Mouse (Mus musculus) embryonic facial prominence, embryonic 14.5 days (tissue): ENCODE data around the gene Cycs. TPM values are rescaled to one million over a fixed set of nuclear protein-coding genes. Genes with fewer than 3 reads are reported as not detected.
A peak's percentile ranks its signal among the peaks of the same experiment; 100 is the strongest.

Experiments
- ATAC-seq: fragments of 200-750 bp; cut with Nextera tagmentation; 2 replicates; pipeline ENCODE4 v1.8.0; 2017; ENCODE audit warnings: low read depth, moderate number of reproducible peaks, moderate TSS enrichment
- DNase-seq: peaks from one replicate; pipeline ENCODE4 v3.0.0-alpha.2; 2015; ENCODE audit warnings: low spot score
- H3K27ac ChIP-seq: fragments of 300-500 bp; sonication (generic); replicated peaks from 2 replicates; pipeline ENCODE4 v1.5.1; 2014; ENCODE audit warnings: low read depth, mild to moderate bottlenecking, low read length, moderate library complexity
- H3K27me3 ChIP-seq: fragments of 300-500 bp; sonication (generic); replicated peaks from 2 replicates; pipeline ENCODE4 v1.6.1; 2014; ENCODE audit warnings: low read length; ENCODE audit not compliant: control insufficient read depth, insufficient read depth
- H3K36me3 ChIP-seq: fragments of 300-500 bp; sonication (generic); 2 replicates; pipeline ENCODE4 v1.6.1; 2014; ENCODE audit warnings: low read length, mixed read lengths; ENCODE audit not compliant: control insufficient read depth, insufficient read depth
- H3K4me1 ChIP-seq: fragments of 300-500 bp; sonication (generic); 2 replicates; pipeline ENCODE4 v1.6.1; 2014; ENCODE audit warnings: antibody characterized with exemption, low read length; ENCODE audit not compliant: control insufficient read depth, insufficient read depth
- H3K4me2 ChIP-seq: fragments of 300-500 bp; sonication (generic); 2 replicates; pipeline ENCODE4 v1.6.1; 2014; ENCODE audit warnings: low read depth, mild to moderate bottlenecking, low read length, moderate library complexity, mixed read lengths
- H3K4me3 ChIP-seq: fragments of 300-500 bp; sonication (generic); 2 replicates; pipeline ENCODE4 v1.5.1; 2014; ENCODE audit warnings: low read depth, mild to moderate bottlenecking, low read length
- H3K9ac ChIP-seq: fragments of 300-500 bp; sonication (generic); 2 replicates; pipeline ENCODE4 v1.6.1; 2014; ENCODE audit warnings: low read depth, mild to moderate bottlenecking, low read length, moderate library complexity, mixed read lengths
- H3K9me3 ChIP-seq: fragments of 300-500 bp; sonication (generic); 2 replicates; pipeline ENCODE4 v1.6.1; 2016; ENCODE audit warnings: low read length; ENCODE audit not compliant: control insufficient read depth
- WGBS: fragments of 180-500 bp; shearing (Covaris S2); extraction: QIAGEN DNeasy Blood & Tissue Kit; methylation state at CpG from one replicate; pipeline ENCODE4 v1.1.7; 2014; 5-methylcytosine and 5-hydroxymethylcytosine counted together
- polyA plus RNA-seq: library from polyadenylated mRNA; unstranded; fragments of >200 nt; fragmentation: Nextera tagmentation; extraction: Ambion mirVana; gene quantifications from 2 replicates; pipeline ENCODE4 v1.2.1, GENCODE M21; 2014

Cycs gene
- polyA plus RNA-seq, 1 experiment from 2014 or later: 70.1 TPM

- Histone ChIP-seq H3K4me2 (no peak overlapping the region), H3K27me3 (no peaks in the 10 kb centered on the region), H3K4me1 (no peaks in the 10 kb centered on the region), H3K4me3 (no peak overlapping the region), H3K36me3 (no peaks in the 10 kb centered on the region), H3K9me3 (no peaks in the 10 kb centered on the region), H3K27ac (no peak overlapping the region), H3K9ac (no peak overlapping the region)
- whole genome bisulfite sequencing: 83% methylated on average over 2 of the region's 2 CpGs
- ATAC-seq (no peak), DNase-seq (no peak)
These were observed 21.1 kb upstream of the Cycs start for GRCm38 (mm10) chr6:50587412-50587811.

GRCm38 (mm10) chr6:50586316-50586715 lies 20.0 kb upstream of the Cycs start:
- Histone ChIP-seq H3K4me1 (no peaks in the 10 kb centered on the region), H3K27ac (no peak overlapping the region), H3K9me3 (no peaks in the 10 kb centered on the region), H3K9ac (no peak overlapping the region), H3K4me2 (no peak overlapping the region), H3K4me3 (no peak overlapping the region), H3K36me3 (no peaks in the 10 kb centered on the region), H3K27me3 (no peaks in the 10 kb centered on the region)
- WGBS: 66% methylated on average over 5 of the region's 5 CpGs
- ATAC-seq: no peak
- DNase-seq: no peak

- no peaks in the 10 kb centered on the region for H3K27me3 ChIP-seq
- WGBS: 54% methylated on average over 7 of the region's 7 CpGs
- no peaks in the 10 kb centered on the region for H3K36me3 ChIP-seq
- ATAC-seq (no peak), DNase-seq (no peak)
- H3K27ac ChIP-seq: no peak overlapping the region
- no peaks in the 10 kb centered on the region for H3K4me1 ChIP-seq
- H3K9me3 ChIP-seq: no peaks in the 10 kb centered on the region
- no peak overlapping the region for H3K4me2 ChIP-seq
- no peak overlapping the region for H3K9ac ChIP-seq
- no peak overlapping the region for H3K4me3 ChIP-seq
These were observed 19.4 kb upstream of the Cycs start for GRCm38 (mm10) chr6:50585733-50586132.

- Histone ChIP-seq H3K27me3 (no peaks in the 10 kb centered on the region), H3K4me2 (no peak overlapping the region), H3K9me3 (no peaks in the 10 kb centered on the region), H3K9ac (no peak overlapping the region), H3K36me3 (no peaks in the 10 kb centered on the region), H3K4me3 (no peak overlapping the region), H3K4me1 (no peaks in the 10 kb centered on the region), H3K27ac (no peak overlapping the region)
- DNase-seq: peak; percentile 52
- ATAC-seq: no peak
- 86% methylated on average over 1 of the region's 1 CpGs for WGBS
These were observed 5.3 kb upstream of the Cycs start for GRCm38 (mm10) chr6:50571661-50572060.

- Histone ChIP-seq H3K27me3 (no peaks in the 10 kb centered on the region), H3K4me3 (peak overlapping the region; percentile 66), H3K9ac (peak overlapping the region; percentile 79), H3K4me1 (no peaks in the 10 kb centered on the region), H3K36me3 (peaks cover 12% of the 10 kb centered on the region), H3K9me3 (no peaks in the 10 kb centered on the region), H3K27ac (peak overlapping the region; percentile 85), H3K4me2 (peak overlapping the region; percentile 59)
- 13% methylated on average over 6 of the region's 6 CpGs for WGBS
- DNase-seq: peak; percentile 52
- ATAC-seq: no peak
These were observed 588 bp upstream of the Cycs start for GRCm38 (mm10) chr6:50566997-50567255.

GRCm38 (mm10) chr6:50563651-50564050 lies 2.7 kb downstream of the Cycs start:
- H3K4me1 ChIP-seq: no peaks in the 10 kb centered on the region
- no peak overlapping the region for H3K4me3 ChIP-seq
- peaks cover 12% of the 10 kb centered on the region for H3K36me3 ChIP-seq
- ATAC-seq: no peak
- no peaks in the 10 kb centered on the region for H3K27me3 ChIP-seq
- H3K9me3 ChIP-seq: no peaks in the 10 kb centered on the region
- no peak overlapping the region for H3K9ac ChIP-seq
- H3K27ac ChIP-seq: no peak overlapping the region
- H3K4me2 ChIP-seq: no peak overlapping the region
- WGBS: 95% methylated on average over 3 of the region's 3 CpGs
- DNase-seq: no peak

- no peaks in the 10 kb centered on the region for H3K9me3 ChIP-seq
- H3K4me1 ChIP-seq: no peaks in the 10 kb centered on the region
- H3K9ac ChIP-seq: no peak overlapping the region
- ATAC-seq (no peak), DNase-seq (no peak)
- no peaks in the 10 kb centered on the region for H3K27me3 ChIP-seq
- H3K27ac ChIP-seq: no peak overlapping the region
- no peak overlapping the region for H3K4me2 ChIP-seq
- no peak overlapping the region for H3K4me3 ChIP-seq
- WGBS: 83% methylated on average over 4 of the region's 4 CpGs
- peaks cover 12% of the 10 kb centered on the region for H3K36me3 ChIP-seq
These were observed 3.9 kb downstream of the Cycs start for GRCm38 (mm10) chr6:50562421-50562820.

- no peaks in the 10 kb centered on the region for H3K4me1 ChIP-seq
- H3K9me3 ChIP-seq: no peaks in the 10 kb centered on the region
- H3K27ac ChIP-seq: no peak overlapping the region
- H3K9ac ChIP-seq: no peak overlapping the region
- no peaks in the 10 kb centered on the region for H3K27me3 ChIP-seq
- 95% methylated on average over 1 of the region's 1 CpGs for WGBS
- H3K36me3 ChIP-seq: peaks cover 12% of the 10 kb centered on the region
- no peak for ATAC-seq
- no peak for DNase-seq
- H3K4me3 ChIP-seq: no peak overlapping the region
- no peak overlapping the region for H3K4me2 ChIP-seq
These were observed 5.6 kb downstream of the Cycs start for GRCm38 (mm10) chr6:50560776-50561175.

- Histone ChIP-seq H3K27me3 (no peaks in the 10 kb centered on the region), H3K36me3 (peaks cover 8% of the 10 kb centered on the region), H3K4me2 (no peak overlapping the region), H3K4me3 (no peak overlapping the region), H3K27ac (no peak overlapping the region), H3K9ac (no peak overlapping the region), H3K4me1 (no peaks in the 10 kb centered on the region), H3K9me3 (no peaks in the 10 kb centered on the region)
- 80% methylated on average over 4 of the region's 4 CpGs for WGBS
- no peak for DNase-seq
- no peak for ATAC-seq
These were observed 7.5 kb downstream of the Cycs start for GRCm38 (mm10) chr6:50558877-50559276.
